18 mouse cellular contexts compared by ENCODE assay signal in genomic region chr6:63482141-63482540, GRCm38 (mm10).
A peak's percentile ranks its signal among the peaks of the same experiment; 100 is the strongest.
DNase-seq lines count a peak whose midpoint lies in the region; ATAC-seq and TF ChIP-seq lines count a peak whose summit lies in the region.
"Had no signal": no experiment of that assay in that cellular context is flagged by ENCODE, and none has a peak within 500 bp of the region (broad histone marks: within the 10 kb centered on the region; RNA-seq: fewer than 3 reads in every experiment).

No protein-coding gene starts in this region.

- intact Hi-C loops in heart, adult 2 months (cut with DNase I): no loop called here

- H3K36me3 ChIP-seq in forebrain, embryonic 14.5 days (ENCODE audit: control insufficient read depth, insufficient read depth, low read length): no peaks in the 10 kb centered on the region
- no peaks in the 10 kb centered on the region for H3K36me3 ChIP-seq in forebrain, embryonic 12.5 days (replicated peaks)
- no peaks in the 10 kb centered on the region for H3K36me3 ChIP-seq in lung, embryonic 14.5 days (ENCODE audit: insufficient read depth)
- no peaks in the 10 kb centered on the region for H3K36me3 ChIP-seq in lung, postnatal 0 days (ENCODE audit: insufficient read depth, low read length)
- H3K36me3 ChIP-seq in forebrain, embryonic 16.5 days (ENCODE audit: control insufficient read depth, insufficient read depth): no peaks in the 10 kb centered on the region
- no peaks in the 10 kb centered on the region for H3K36me3 ChIP-seq in kidney, embryonic 14.5 days (ENCODE audit: control insufficient read depth, insufficient read depth, low read length)
- no peaks in the 10 kb centered on the region for H3K36me3 ChIP-seq in heart, adult 2 months (ENCODE audit: control insufficient read depth, insufficient read depth, low read length)
- H3K36me3 ChIP-seq: heart, embryonic 12.5 days; hindbrain, embryonic 10.5 days; hindbrain, embryonic 15.5 days had no signal

- TF ChIP-seq EP300 in lung, postnatal 0 days (IDR thresholded peaks at IDR 0.05): no peak
- TF ChIP-seq EP300 in heart, adult 2 months (IDR thresholded peaks at IDR 0.05; ENCODE audit: insufficient read depth, low read depth, low read length): no peak

- H3K4me2 ChIP-seq in forebrain, embryonic 14.5 days (ENCODE audit: low read length): no peak overlapping the region
- no peak overlapping the region for H3K4me2 ChIP-seq in forebrain, embryonic 12.5 days
- no peak overlapping the region for H3K4me2 ChIP-seq in lung, embryonic 14.5 days
- H3K4me2 ChIP-seq in lung, postnatal 0 days (replicated peaks; ENCODE audit: low read depth, low read length): no peak overlapping the region
- no peak overlapping the region for H3K4me2 ChIP-seq in forebrain, embryonic 16.5 days (ENCODE audit: low read length)
- H3K4me2 ChIP-seq in kidney, embryonic 14.5 days (replicated peaks; ENCODE audit: low read depth, low read length): no peak overlapping the region
- H3K4me2 ChIP-seq: heart, embryonic 12.5 days; hindbrain, embryonic 15.5 days had no signal

- no peak overlapping the region for H3K27ac ChIP-seq in forebrain, embryonic 14.5 days (ENCODE audit: low read depth, low read length)
- H3K27ac ChIP-seq in forebrain, embryonic 12.5 days: no peak overlapping the region
- no peak overlapping the region for H3K27ac ChIP-seq in lung, embryonic 14.5 days (ENCODE audit: low read depth)
- no peak overlapping the region for H3K27ac ChIP-seq in lung, postnatal 0 days (ENCODE audit: low read length)
- no peak overlapping the region for H3K27ac ChIP-seq in forebrain, embryonic 16.5 days (ENCODE audit: low read length)
- no peak overlapping the region for H3K27ac ChIP-seq in kidney, embryonic 14.5 days (ENCODE audit: low read depth, low read length)
- no peak overlapping the region for H3K27ac ChIP-seq in heart, adult 2 months
- H3K27ac ChIP-seq: hindbrain, embryonic 10.5 days; hindbrain, embryonic 15.5 days had no signal

- H3K9ac ChIP-seq in forebrain, embryonic 14.5 days (ENCODE audit: low read length): no peak overlapping the region
- H3K9ac ChIP-seq in forebrain, embryonic 12.5 days: no peak overlapping the region
- no peak overlapping the region for H3K9ac ChIP-seq in lung, embryonic 14.5 days
- no peak overlapping the region for H3K9ac ChIP-seq in lung, postnatal 0 days (replicated peaks; ENCODE audit: low read depth)
- H3K9ac ChIP-seq in forebrain, embryonic 16.5 days (replicated peaks; ENCODE audit: low read depth, low read length): no peak overlapping the region
- no peak overlapping the region for H3K9ac ChIP-seq in kidney, embryonic 14.5 days (ENCODE audit: low read depth, low read length)
- H3K9ac ChIP-seq in heart, adult 2 months (ENCODE audit: low read depth, low read length): no peak overlapping the region
- H3K9ac ChIP-seq: heart, embryonic 12.5 days; hindbrain, embryonic 15.5 days had no signal

- no peak for TF ChIP-seq CTCF in lung, embryonic 14.5 days (IDR thresholded peaks at IDR 0.05; ENCODE audit: low read depth)
- no peak for TF ChIP-seq CTCF in lung, postnatal 0 days (IDR thresholded peaks at IDR 0.05)
- no peak for TF ChIP-seq CTCF in heart, adult 2 months (IDR thresholded peaks at IDR 0.05)

- DNase-seq in forebrain, embryonic 14.5 days (ENCODE audit: low spot score): peak; percentile 29
- peak; percentile 21 for DNase-seq in lung, embryonic 14.5 days
- DNase-seq in lung, postnatal 0 days (ENCODE audit: low spot score): no peak
- peak; percentile 58 for DNase-seq in brain, adult 2 months (ENCODE audit: low read depth, low spot score)
- DNase-seq in heart, adult 2 months: no peak
- DNase-seq: adrenal gland, adult 8-10 months; adrenal gland, postnatal 36 days; cerebellum, adult 11-12 months; cerebellum, adult 9-10 months; gastrocnemius, postnatal 14 days had no signal

- no peak overlapping the region for H3K4me3 ChIP-seq in forebrain, embryonic 14.5 days (ENCODE audit: low read depth, low read length)
- H3K4me3 ChIP-seq in forebrain, embryonic 12.5 days (replicated peaks): no peak overlapping the region
- no peak overlapping the region for H3K4me3 ChIP-seq in lung, embryonic 14.5 days (ENCODE audit: low read depth, low read length)
- H3K4me3 ChIP-seq in lung, postnatal 0 days (ENCODE audit: low read depth, low read length): no peak overlapping the region
- no peak overlapping the region for H3K4me3 ChIP-seq in forebrain, embryonic 16.5 days (replicated peaks; ENCODE audit: low read length)
- no peak overlapping the region for H3K4me3 ChIP-seq in kidney, embryonic 14.5 days (ENCODE audit: low read length)
- no peak overlapping the region for H3K4me3 ChIP-seq in heart, adult 2 months
- H3K4me3 ChIP-seq: heart, embryonic 12.5 days; hindbrain, embryonic 10.5 days; hindbrain, embryonic 15.5 days had no signal

- ATAC-seq in forebrain, embryonic 14.5 days: no peak
- no peak for ATAC-seq in forebrain, embryonic 12.5 days (ENCODE audit: low FRiP score)
- ATAC-seq in lung, embryonic 14.5 days (ENCODE audit: insufficient read depth): no peak
- no peak for ATAC-seq in lung, postnatal 0 days
- ATAC-seq in forebrain, embryonic 16.5 days: peak; percentile 75
- ATAC-seq in kidney, embryonic 14.5 days (ENCODE audit: low FRiP score, low TSS enrichment): no peak
- ATAC-seq: inflammation-experienced regulatory T-cells, adult 6 months; intestine, postnatal 0 days had no signal

- H3K27me3 ChIP-seq in forebrain, embryonic 14.5 days (replicated peaks; ENCODE audit: control insufficient read depth, insufficient read depth, low read length): no peaks in the 10 kb centered on the region
- no peaks in the 10 kb centered on the region for H3K27me3 ChIP-seq in forebrain, embryonic 12.5 days
- no peaks in the 10 kb centered on the region for H3K27me3 ChIP-seq in lung, embryonic 14.5 days (ENCODE audit: insufficient read depth, low read length)
- H3K27me3 ChIP-seq in lung, postnatal 0 days (replicated peaks; ENCODE audit: insufficient read depth, low read length): no peaks in the 10 kb centered on the region
- H3K27me3 ChIP-seq in forebrain, embryonic 16.5 days (replicated peaks; ENCODE audit: control insufficient read depth, insufficient read depth, low read length): no peaks in the 10 kb centered on the region
- H3K27me3 ChIP-seq in kidney, embryonic 14.5 days (ENCODE audit: control insufficient read depth, insufficient read depth, low read length): no peaks in the 10 kb centered on the region
- no peaks in the 10 kb centered on the region for H3K27me3 ChIP-seq in heart, adult 2 months (ENCODE audit: control insufficient read depth, insufficient read depth, low read length)
- H3K27me3 ChIP-seq: heart, embryonic 12.5 days; hindbrain, embryonic 15.5 days had no signal

- WGBS in forebrain, embryonic 14.5 days: 88% methylated on average over 1 of the region's 1 CpGs
- 82% methylated on average over 1 of the region's 1 CpGs for WGBS in forebrain, embryonic 12.5 days
- 51% methylated on average over 1 of the region's 1 CpGs for WGBS in lung, embryonic 14.5 days
- WGBS in lung, postnatal 0 days: 63% methylated on average over 1 of the region's 1 CpGs
- 59% methylated on average over 1 of the region's 1 CpGs for WGBS in forebrain, embryonic 16.5 days
- WGBS in kidney, embryonic 14.5 days: 84% methylated on average over 1 of the region's 1 CpGs
- WGBS in heart, adult 2 months: 71% methylated on average over 1 of the region's 1 CpGs

- H3K79me2 ChIP-seq in heart, adult 2 months (replicated peaks; ENCODE audit: control insufficient read depth, insufficient read depth, low read length): no peaks in the 10 kb centered on the region

- H3K4me1 ChIP-seq in forebrain, embryonic 14.5 days (ENCODE audit: control insufficient read depth, insufficient read depth, low read length): no peaks in the 10 kb centered on the region
- no peaks in the 10 kb centered on the region for H3K4me1 ChIP-seq in forebrain, embryonic 12.5 days
- no peaks in the 10 kb centered on the region for H3K4me1 ChIP-seq in lung, embryonic 14.5 days (ENCODE audit: insufficient read depth)
- no peaks in the 10 kb centered on the region for H3K4me1 ChIP-seq in lung, postnatal 0 days (ENCODE audit: insufficient read depth, low read depth, low read length)
- no peaks in the 10 kb centered on the region for H3K4me1 ChIP-seq in forebrain, embryonic 16.5 days (replicated peaks; ENCODE audit: control insufficient read depth, insufficient read depth, low read length)
- H3K4me1 ChIP-seq in kidney, embryonic 14.5 days (ENCODE audit: control insufficient read depth, insufficient read depth, low read length): no peaks in the 10 kb centered on the region
- no peaks in the 10 kb centered on the region for H3K4me1 ChIP-seq in heart, adult 2 months (ENCODE audit: control insufficient read depth, insufficient read depth, low read length)
- H3K4me1 ChIP-seq: heart, embryonic 12.5 days; hindbrain, embryonic 10.5 days; hindbrain, embryonic 15.5 days had no signal

- no peaks in the 10 kb centered on the region for H3K9me3 ChIP-seq in forebrain, embryonic 14.5 days (replicated peaks; ENCODE audit: control insufficient read depth, low read length)
- H3K9me3 ChIP-seq in forebrain, embryonic 12.5 days: no peaks in the 10 kb centered on the region
- H3K9me3 ChIP-seq in lung, embryonic 14.5 days (ENCODE audit: low read depth, low read length): no peaks in the 10 kb centered on the region
- no peaks in the 10 kb centered on the region for H3K9me3 ChIP-seq in lung, postnatal 0 days (ENCODE audit: low read length)
- H3K9me3 ChIP-seq in forebrain, embryonic 16.5 days (ENCODE audit: control insufficient read depth, low read length): no peaks in the 10 kb centered on the region
- no peaks in the 10 kb centered on the region for H3K9me3 ChIP-seq in kidney, embryonic 14.5 days (ENCODE audit: control insufficient read depth, low read length)
- H3K9me3 ChIP-seq: heart, embryonic 12.5 days; hindbrain, embryonic 10.5 days; hindbrain, embryonic 15.5 days had no signal

- TF ChIP-seq POLR2A in heart, adult 2 months (IDR thresholded peaks at IDR 0.05; ENCODE audit: insufficient read depth, low read depth, low read length): no peak

Comparison
In these comparisons a context has a peak if more than half of its experiments do, and no peak if none do; other contexts are left out.
1. DNase-seq: peak in forebrain, embryonic 14.5 days (single experiment), lung, embryonic 14.5 days (single experiment) and brain, adult 2 months (single experiment); none in lung, postnatal 0 days (single experiment) and heart, adult 2 months (0 of 2).